Mouse (Mus musculus): ENCODE results near the gene Ank3.

GRCm38 (mm10) chr10:69385136-69385535 lies 13.4 kb upstream of the Ank3 start:
- no peak for TF ChIP-seq CTCF (IDR thresholded peaks at IDR 0.05; ENCODE audit: low read depth)
- no peak for TF ChIP-seq EP300 (IDR thresholded peaks at IDR 0.05; ENCODE audit: low read depth)
